Mouse (Mus musculus) intestine, embryonic 14.5 days (tissue): ENCODE results near the gene Cav1. TPM values are rescaled to one million over a fixed set of nuclear protein-coding genes. Genes with fewer than 3 reads are reported as not detected.

Experiments
- ATAC-seq: fragments of 200-750 bp; cut with Nextera tagmentation; replicated peaks from 2 replicates; pipeline ENCODE4 v1.8.0; 2017; ENCODE audit warnings: low read depth, moderate number of reproducible peaks, moderate TSS enrichment, moderate library complexity; ENCODE audit not compliant: low FRiP score, low TSS enrichment
- DNase-seq: peaks from one replicate; pipeline ENCODE4 v3.0.0-alpha.2; 2018; ENCODE audit warnings: low spot score
- H3K27ac ChIP-seq: fragments of 300-500 bp; sonication (generic); 2 replicates; pipeline ENCODE4 v1.5.1; 2014; ENCODE audit warnings: low read depth, mild to moderate bottlenecking, control low read depth
- H3K27me3 ChIP-seq: fragments of 300-500 bp; sonication (generic); replicated peaks from 2 replicates; pipeline ENCODE4 v1.6.1; 2014; ENCODE audit warnings: low read length, control low read depth; ENCODE audit not compliant: control insufficient read depth, insufficient read depth
- H3K36me3 ChIP-seq: fragments of 300-500 bp; sonication (generic); 2 replicates; pipeline ENCODE4 v1.6.1; 2014; ENCODE audit warnings: low read length, control low read depth; ENCODE audit not compliant: control insufficient read depth, insufficient read depth
- H3K4me1 ChIP-seq: fragments of 300-500 bp; sonication (generic); replicated peaks from 2 replicates; pipeline ENCODE4 v1.6.1; 2014; ENCODE audit warnings: low read length, control low read depth, mixed read lengths; ENCODE audit not compliant: control insufficient read depth, insufficient read depth
- H3K4me2 ChIP-seq: fragments of 300-500 bp; sonication (generic); 2 replicates; pipeline ENCODE4 v1.6.1; 2014; ENCODE audit warnings: low read length
- H3K4me3 ChIP-seq: fragments of 300-500 bp; sonication (generic); 2 replicates; pipeline ENCODE4 v1.5.1; 2014; ENCODE audit warnings: low read depth, low read length, control low read depth, mixed read lengths
- H3K9ac ChIP-seq: fragments of 300-500 bp; sonication (generic); 2 replicates; pipeline ENCODE4 v1.6.1; 2014; ENCODE audit warnings: mild to moderate bottlenecking, low read length
- H3K9me3 ChIP-seq: fragments of 300-500 bp; sonication (generic); 2 replicates; pipeline ENCODE4 v1.6.1; 2016; ENCODE audit warnings: low read length, control low read depth; ENCODE audit not compliant: control insufficient read depth
- WGBS: fragments of 180-500 bp; shearing (Covaris S2); extraction: QIAGEN DNeasy Blood & Tissue Kit; methylation state at CpG from one replicate; pipeline ENCODE4 v1.1.7; 2014; 5-methylcytosine and 5-hydroxymethylcytosine counted together
- polyA plus RNA-seq: library from polyadenylated mRNA; unstranded; fragments of >200 nt; fragmentation: Nextera tagmentation; extraction: Ambion mirVana; gene quantifications from 2 replicates; pipeline ENCODE4 v1.2.1, GENCODE M21; 2014

Gene Cav1
- polyA plus RNA-seq, 1 experiment from 2014 or later: 171 TPM

- Histone ChIP-seq H3K4me3 (no peak overlapping the region), H3K27ac (no peak overlapping the region), H3K9ac (no peak overlapping the region), H3K27me3 (peaks cover 23% of the 10 kb centered on the region), H3K4me2 (peak overlapping the region; percentile 30), H3K4me1 (peaks cover 8% of the 10 kb centered on the region; the same call in 1 of the 2 replicates), H3K9me3 (no peaks in the 10 kb centered on the region), H3K36me3 (no peaks in the 10 kb centered on the region)
- 75% methylated on average over 2 of the region's 2 CpGs for WGBS
- ATAC-seq (no peak), DNase-seq (no peak)
Measured at GRCm38 (mm10) chr6:17309260-17309659, 3.1 kb downstream of the Cav1 start.

- H3K4me1 ChIP-seq: no peaks in the 10 kb centered on the region; the same call in 1 of the 2 replicates
- no peaks in the 10 kb centered on the region for H3K9me3 ChIP-seq
- no peak overlapping the region for H3K27ac ChIP-seq
- 0 out of 2 replicates have a peak, but pooled peaks cover 2% of the 10 kb centered on the region for H3K27me3 ChIP-seq
- H3K36me3 ChIP-seq: no peaks in the 10 kb centered on the region
- H3K9ac ChIP-seq: no peak overlapping the region
- ATAC-seq (no peak), DNase-seq (no peak)
- H3K4me3 ChIP-seq: no peak overlapping the region
- no peak overlapping the region for H3K4me2 ChIP-seq
- 85% methylated on average over 2 of the region's 2 CpGs for WGBS
Measured at GRCm38 (mm10) chr6:17314241-17314640, 8.1 kb downstream of the Cav1 start.

- Histone ChIP-seq H3K36me3 (no peaks in the 10 kb centered on the region), H3K4me2 (no peak overlapping the region), H3K4me3 (no peak overlapping the region), H3K27me3 (no peaks in the 10 kb centered on the region), H3K4me1 (no peaks in the 10 kb centered on the region; the same call in 1 of the 2 replicates), H3K9ac (no peak overlapping the region), H3K9me3 (no peaks in the 10 kb centered on the region), H3K27ac (no peak overlapping the region)
- 83% methylated on average over 5 of the region's 5 CpGs for WGBS
- DNase-seq (no peak), ATAC-seq (no peak)
Measured at GRCm38 (mm10) chr6:17314659-17315616, 8.8 kb downstream of the Cav1 start.

GRCm38 (mm10) chr6:17316294-17317166 lies 10.4 kb downstream of the Cav1 start:
- no peak; the same call in 1 of the 2 replicates for ATAC-seq
- Histone ChIP-seq H3K27ac (no peak overlapping the region), H3K9ac (no peak overlapping the region), H3K4me2 (no peak overlapping the region), H3K4me3 (no peak overlapping the region), H3K4me1 (no peaks in the 10 kb centered on the region; the same call in 1 of the 2 replicates), H3K9me3 (no peaks in the 10 kb centered on the region), H3K36me3 (no peaks in the 10 kb centered on the region), H3K27me3 (no peaks in the 10 kb centered on the region)
- 56% methylated on average over 15 of the region's 15 CpGs for WGBS
- no peak for DNase-seq

GRCm38 (mm10) chr6:17317167-17317524 lies 11.0 kb downstream of the Cav1 start:
- Histone ChIP-seq H3K4me3 (no peak overlapping the region), H3K27me3 (no peaks in the 10 kb centered on the region), H3K9ac (no peak overlapping the region), H3K9me3 (no peaks in the 10 kb centered on the region), H3K27ac (no peak overlapping the region), H3K36me3 (no peaks in the 10 kb centered on the region), H3K4me1 (no peaks in the 10 kb centered on the region; the same call in 1 of the 2 replicates), H3K4me2 (no peak overlapping the region)
- ATAC-seq: no peak
- WGBS: 31% methylated on average over 1 of the region's 1 CpGs
- no peak for DNase-seq

- DNase-seq: no peak
- H3K4me3 ChIP-seq: no peak overlapping the region
Measured at GRCm38 (mm10) chr6:17317944-17318343, 11.8 kb downstream of the Cav1 start.

GRCm38 (mm10) chr6:17321976-17322375 lies 15.8 kb downstream of the Cav1 start:
- ATAC-seq: no peak
- no peaks in the 10 kb centered on the region; the same call in 1 of the 2 replicates for H3K4me1 ChIP-seq
- no peak overlapping the region for H3K4me2 ChIP-seq
- H3K36me3 ChIP-seq: no peaks in the 10 kb centered on the region
- WGBS: 68% methylated on average over 6 of the region's 6 CpGs
- H3K27ac ChIP-seq: no peak overlapping the region
- no peaks in the 10 kb centered on the region for H3K27me3 ChIP-seq
- no peak overlapping the region for H3K9ac ChIP-seq
- no peaks in the 10 kb centered on the region for H3K9me3 ChIP-seq
- no peak for DNase-seq
- no peak overlapping the region for H3K4me3 ChIP-seq

More at GRCm38 (mm10) chr6:17317944-17318343, 11.8 kb downstream of the Cav1 start:
- WGBS: 30% methylated on average over 1 of the region's 1 CpGs
- no peak for ATAC-seq
- Histone ChIP-seq H3K9me3 (no peaks in the 10 kb centered on the region), H3K36me3 (no peaks in the 10 kb centered on the region), H3K4me2 (no peak overlapping the region), H3K4me1 (no peaks in the 10 kb centered on the region; the same call in 1 of the 2 replicates), H3K9ac (no peak overlapping the region), H3K27me3 (no peaks in the 10 kb centered on the region), H3K27ac (no peak overlapping the region)

- DNase-seq (no peak), ATAC-seq (no peak)
- 29% methylated on average over 11 of the region's 11 CpGs for WGBS
- Histone ChIP-seq H3K4me3 (no peak overlapping the region), H3K4me1 (no peaks in the 10 kb centered on the region), H3K36me3 (no peaks in the 10 kb centered on the region), H3K9ac (no peak overlapping the region), H3K4me2 (peak overlapping the region; percentile 21; the same call in 1 of the 2 replicates), H3K27ac (no peak overlapping the region), H3K27me3 (no peaks in the 10 kb centered on the region), H3K9me3 (no peaks in the 10 kb centered on the region)
Measured at GRCm38 (mm10) chr6:17327216-17327615, 21.1 kb downstream of the Cav1 start.
